Comparison of ENCODE assay signal across 8 mouse cellular contexts in genomic region chr2:32620682-32621516, GRCm38 (mm10). TPM values are rescaled to one million over a fixed set of nuclear protein-coding genes. Genes with fewer than 3 reads are reported as not detected.
DNase-seq lines count a peak whose midpoint lies in the region; ATAC-seq and TF ChIP-seq lines count a peak whose summit lies in the region.

No protein-coding gene starts in this region.

- H3K36me3 ChIP-seq in heart, embryonic 13.5 days: peaks cover 34% of the 10 kb centered on the region
- peaks cover 8% of the 10 kb centered on the region; the same call in 1 of the 2 replicates for H3K36me3 ChIP-seq in kidney, embryonic 16.5 days (ENCODE audit: insufficient read depth, low read length)

- peak; percentile 14 for ATAC-seq in Patski
- peak; percentile 79 for ATAC-seq in heart, embryonic 13.5 days (ENCODE audit: extremely low read depth, insufficient number of reproducible peaks, low FRiP score, low TSS enrichment)
- ATAC-seq in kidney, embryonic 16.5 days (ENCODE audit: low FRiP score, low TSS enrichment): peak; percentile 67

- H3K4me3 ChIP-seq in heart, embryonic 13.5 days: 0 out of 2 replicates have a peak overlapping the region, but pooled peaks have one; percentile 14
- no peak overlapping the region for H3K4me3 ChIP-seq in kidney, embryonic 16.5 days (ENCODE audit: low read length)

- H3K9ac ChIP-seq in heart, embryonic 13.5 days: peak overlapping the region; percentile 76
- peak overlapping the region; percentile 48 for H3K9ac ChIP-seq in kidney, embryonic 16.5 days (replicated peaks; ENCODE audit: low read length)

- no peaks in the 10 kb centered on the region for H3K9me3 ChIP-seq in heart, embryonic 13.5 days
- H3K9me3 ChIP-seq in kidney, embryonic 16.5 days (ENCODE audit: low read length): peaks cover 3% of the 10 kb centered on the region; the same call in 1 of the 2 replicates

- TF ChIP-seq CTCF in Patski (IDR thresholded peaks at IDR 0.05): no peak

- peak overlapping the region; percentile 99 for H3K27ac ChIP-seq in heart, embryonic 13.5 days (replicated peaks)
- H3K27ac ChIP-seq in kidney, embryonic 16.5 days (ENCODE audit: low read length): peak overlapping the region; percentile 92

- WGBS in heart, embryonic 13.5 days: 12% methylated on average over 4 of the region's 4 CpGs
- WGBS in kidney, embryonic 16.5 days: 6% methylated on average over 4 of the region's 4 CpGs

- no peaks in the 10 kb centered on the region for H3K27me3 ChIP-seq in Patski
- no peaks in the 10 kb centered on the region for H3K27me3 ChIP-seq in heart, embryonic 13.5 days (replicated peaks)
- no peaks in the 10 kb centered on the region for H3K27me3 ChIP-seq in kidney, embryonic 16.5 days (ENCODE audit: insufficient read depth, low read length)

- POLR2A ChIA-PET in Patski (lab: Charles Lee): no interaction called here

- H3K4me2 ChIP-seq in heart, embryonic 13.5 days: peak overlapping the region; percentile 57
- H3K4me2 ChIP-seq in kidney, embryonic 16.5 days (replicated peaks; ENCODE audit: low read depth, low read length): peak overlapping the region; percentile 6; the same call in 1 of the 2 replicates

- peaks cover 67% of the 10 kb centered on the region for H3K4me1 ChIP-seq in heart, embryonic 13.5 days
- H3K4me1 ChIP-seq in kidney, embryonic 16.5 days (ENCODE audit: insufficient read depth, low read length): peaks cover 58% of the 10 kb centered on the region

- CTCF ChIA-PET in Patski (lab: Charles Lee): interaction anchor here (0.9 kb wide), 1 partner anchor 10 kb away, joined by 3 read pairs; no protein-coding TSS in a partner anchor

- DNase-seq in 3T3-L1 (ENCODE audit: low read depth, low spot score) (peak; percentile 78), Patski (ENCODE audit: low read depth, low spot score) (no peak)
- peak; percentile 75 to 86 for DNase-seq in lung, postnatal 4 days
- no peak for DNase-seq in spleen, postnatal 4 days (ENCODE audit: low spot score in 2 of 2)
- no peak for DNase-seq in thymus, postnatal 14 days
- DNase-seq in cerebellum, postnatal 14 days: no peak

- in situ Hi-C loops in Patski (cut with MboI; ENCODE audit: low pct_unique_long_range_greater_than_20kb): no loop called here

RNA-seq across cellular contexts. Expression of gene Ak1, which starts 0.7 kb away (rescaled TPM):
- polyA plus RNA-seq in Patski (2021): 99.0 TPM
- 302 and 318 TPM in 2 replicates for polyA plus RNA-seq in heart, embryonic 13.5 days (2015; fragmentation: Nextera tagmentation; extraction: Ambion mirVana)
- polyA plus RNA-seq in kidney, embryonic 16.5 days (2015; fragmentation: Nextera tagmentation; extraction: Ambion mirVana): 35.7 and 39.1 TPM in 2 replicates

RNA-seq across cellular contexts. Expression of gene St6galnac6, which starts 21.4 kb away (rescaled TPM):
- polyA plus RNA-seq in Patski (2021): 38.2 TPM
- 24.8 and 29.1 TPM in 2 replicates for polyA plus RNA-seq in heart, embryonic 13.5 days (2015; fragmentation: Nextera tagmentation; extraction: Ambion mirVana)
- polyA plus RNA-seq in kidney, embryonic 16.5 days (2015; fragmentation: Nextera tagmentation; extraction: Ambion mirVana): 18.5 and 18.6 TPM in 2 replicates

RNA-seq across cellular contexts. Expression of gene Eng, which starts 25.5 kb away (rescaled TPM):
- polyA plus RNA-seq in Patski (2021): 1.5 TPM
- 148 and 155 TPM in 2 replicates for polyA plus RNA-seq in heart, embryonic 13.5 days (2015; fragmentation: Nextera tagmentation; extraction: Ambion mirVana)
- polyA plus RNA-seq in kidney, embryonic 16.5 days (2015; fragmentation: Nextera tagmentation; extraction: Ambion mirVana): 93.6 and 98.7 TPM in 2 replicates

RNA-seq across cellular contexts. Expression of gene St6galnac4, which starts 34.0 kb away (rescaled TPM):
- 28.8 TPM for polyA plus RNA-seq in Patski (2021)
- polyA plus RNA-seq in heart, embryonic 13.5 days (2015; fragmentation: Nextera tagmentation; extraction: Ambion mirVana): 37.6 and 38.7 TPM in 2 replicates
- 24.7 TPM in 2 replicates for polyA plus RNA-seq in kidney, embryonic 16.5 days (2015; fragmentation: Nextera tagmentation; extraction: Ambion mirVana)

RNA-seq across cellular contexts. Expression of gene 9430097D07Rik, which starts 45.4 kb away (rescaled TPM):
- polyA plus RNA-seq in Patski (2021): 0.08 TPM
- polyA plus RNA-seq in heart, embryonic 13.5 days (2015; fragmentation: Nextera tagmentation; extraction: Ambion mirVana): 0.21 TPM in 1 of 2 replicates, not detected in the other
- 0.12 and 0.16 TPM in 2 replicates for polyA plus RNA-seq in kidney, embryonic 16.5 days (2015; fragmentation: Nextera tagmentation; extraction: Ambion mirVana)

Comparison
In these comparisons a context has a peak if more than half of its experiments do, and no peak if none do; other contexts are left out.
1. DNase-seq: peak in 3T3-L1 (single experiment) and lung, postnatal 4 days (2 of 2); none in Patski (single experiment), spleen, postnatal 4 days (0 of 2), thymus, postnatal 14 days (single experiment) and cerebellum, postnatal 14 days (0 of 2).
2. ATAC-seq: peak in every context shown above with its lines; median percentile 79 in heart, embryonic 13.5 days; 67 in kidney, embryonic 16.5 days; 14 in Patski.
3. RNA of gene Eng, which starts 25.5 kb away (polyA plus RNA-seq): 148 to 155 TPM in heart, embryonic 13.5 days and 93.6 to 98.7 TPM in kidney, embryonic 16.5 days; 1.5 TPM in Patski (single experiment); every median in the first group is over 10 times any median in the second.